Mouse (Mus musculus): ENCODE data around the gene Hbb-bs. TPM values are rescaled to one million over a fixed set of nuclear protein-coding genes. Genes with fewer than 3 reads are reported as not detected.
A peak's percentile ranks its signal among the peaks of the same experiment; 100 is the strongest.

The Hbb-bs gene
- 2,689 and 3,022 TPM in 2 replicates for polyA plus RNA-seq (2016; fragmentation: Nextera tagmentation; extraction: Ambion mirVana)

GRCm38 (mm10) chr7:103827808-103828207 is at the start of gene Hbb-bs:
Gene Hbb-bs, minus strand, starts transcription at chr7:103828096.
- Histone ChIP-seq H3K9ac (no peak within 1 kb of the TSS), H3K4me3 (no peak within 1 kb of the TSS), H3K27me3 (replicated peaks) (no peaks in the 10 kb centered on the region), H3K4me1 (replicated peaks) (no peaks in the 10 kb centered on the region), H3K9me3 (replicated peaks) (no peaks in the 10 kb centered on the region), H3K4me2 (no peak within 1 kb of the TSS), H3K27ac (ENCODE audit: poor library complexity, severe bottlenecking) (no peak within 1 kb of the TSS), H3K36me3 (no peaks in the 10 kb centered on the region)
- WGBS: 80% methylated on average over 4 of the region's 4 CpGs
- peak; percentile 90 for ATAC-seq (ENCODE audit: insufficient number of reproducible peaks, low FRiP score)

- H3K27me3 ChIP-seq (replicated peaks): no peaks in the 10 kb centered on the region
- H3K4me3 ChIP-seq: no peak overlapping the region
- no peaks in the 10 kb centered on the region for H3K9me3 ChIP-seq (replicated peaks)
- no peaks in the 10 kb centered on the region for H3K4me1 ChIP-seq (replicated peaks)
- peak; percentile 74 for ATAC-seq (ENCODE audit: insufficient number of reproducible peaks, low FRiP score)
- 44% methylated on average over 2 of the region's 2 CpGs for WGBS
- no peak overlapping the region for H3K27ac ChIP-seq (ENCODE audit: poor library complexity, severe bottlenecking)
- no peak overlapping the region for H3K9ac ChIP-seq
- no peaks in the 10 kb centered on the region for H3K36me3 ChIP-seq
- H3K4me2 ChIP-seq: no peak overlapping the region
Measured at GRCm38 (mm10) chr7:103877093-103877492, 49.2 kb upstream of the Hbb-bs start.

DNA sequence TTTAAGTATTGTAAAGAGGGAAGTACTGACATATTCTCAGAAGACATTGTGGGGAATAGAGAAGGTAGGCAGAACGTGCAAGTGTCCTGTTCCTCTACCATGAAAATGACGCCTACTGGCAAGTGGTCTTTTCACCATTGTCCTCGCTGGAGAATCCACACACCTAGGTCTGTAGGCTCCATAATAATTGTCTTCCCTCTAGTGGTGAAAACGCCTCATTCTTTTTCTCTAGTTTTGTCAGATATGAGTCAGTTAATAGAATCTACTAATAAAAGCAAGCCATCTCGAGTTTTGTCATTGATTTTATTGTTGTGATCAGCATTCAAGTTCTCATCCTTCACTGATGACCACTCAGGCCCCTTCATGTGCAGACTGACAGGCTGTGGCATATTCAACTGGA is 46.6 kb upstream of the Hbb-bs start:
- 43% methylated on average over 5 of the region's 5 CpGs for WGBS
- 0 out of 2 replicates have a peak, but pooled peaks cover 3% of the 10 kb centered on the region for H3K4me1 ChIP-seq (replicated peaks)
- H3K36me3 ChIP-seq: no peaks in the 10 kb centered on the region
- no peak for ATAC-seq (ENCODE audit: insufficient number of reproducible peaks, low FRiP score)
- no peaks in the 10 kb centered on the region for H3K27me3 ChIP-seq (replicated peaks)
- no peak overlapping the region for H3K4me3 ChIP-seq
- no peak overlapping the region for H3K4me2 ChIP-seq
- no peak overlapping the region for H3K27ac ChIP-seq (ENCODE audit: poor library complexity, severe bottlenecking)
- no peak overlapping the region for H3K9ac ChIP-seq
- H3K9me3 ChIP-seq (replicated peaks): no peaks in the 10 kb centered on the region

DNA sequence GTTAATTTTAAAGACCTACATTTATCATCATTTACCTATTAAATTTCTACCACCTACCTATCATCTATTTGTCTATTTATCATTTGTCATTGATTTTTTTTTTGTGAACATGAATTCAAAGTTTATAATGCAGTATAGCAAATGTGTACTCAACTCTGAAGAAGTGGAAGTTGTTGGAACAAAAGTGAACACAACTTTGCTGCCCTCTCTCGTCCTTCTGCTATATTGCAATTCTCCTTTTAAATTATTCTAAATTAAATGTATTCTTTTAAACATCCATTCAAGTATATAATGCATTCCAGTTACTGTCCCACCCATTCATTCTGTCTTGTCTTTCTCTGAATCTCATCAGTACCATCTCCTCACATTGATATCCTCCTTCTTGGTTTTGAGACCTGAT is 45.2 kb upstream of the Hbb-bs start:
- H3K36me3 ChIP-seq: no peaks in the 10 kb centered on the region
- ATAC-seq (ENCODE audit: insufficient number of reproducible peaks, low FRiP score): no peak
- H3K4me1 ChIP-seq (replicated peaks): 0 out of 2 replicates have a peak, but pooled peaks cover 3% of the 10 kb centered on the region
- 2% methylated on average over 1 of the region's 1 CpGs for WGBS
- H3K27ac ChIP-seq (ENCODE audit: poor library complexity, severe bottlenecking): no peak overlapping the region
- no peaks in the 10 kb centered on the region for H3K9me3 ChIP-seq (replicated peaks)
- no peak overlapping the region for H3K9ac ChIP-seq
- no peak overlapping the region for H3K4me2 ChIP-seq
- no peaks in the 10 kb centered on the region for H3K27me3 ChIP-seq (replicated peaks)
- H3K4me3 ChIP-seq: no peak overlapping the region

GRCm38 (mm10) chr7:103870667-103871066 is 42.8 kb upstream of the Hbb-bs start:
- peak overlapping the region; percentile 75 for H3K27ac ChIP-seq (ENCODE audit: poor library complexity, severe bottlenecking)
- H3K27me3 ChIP-seq (replicated peaks): no peaks in the 10 kb centered on the region
- no peak overlapping the region for H3K4me2 ChIP-seq
- no peak overlapping the region for H3K4me3 ChIP-seq
- H3K9ac ChIP-seq: no peak overlapping the region
- H3K36me3 ChIP-seq: no peaks in the 10 kb centered on the region
- H3K4me1 ChIP-seq (replicated peaks): 0 out of 2 replicates have a peak, but pooled peaks cover 3% of the 10 kb centered on the region
- no peaks in the 10 kb centered on the region for H3K9me3 ChIP-seq (replicated peaks)
- ATAC-seq (ENCODE audit: insufficient number of reproducible peaks, low FRiP score): peak; percentile 92

- H3K4me2 ChIP-seq: no peak overlapping the region
- H3K4me3 ChIP-seq: no peak overlapping the region
- H3K27ac ChIP-seq (ENCODE audit: poor library complexity, severe bottlenecking): peak overlapping the region; percentile 51; the same call in 1 of the 2 replicates
- H3K9ac ChIP-seq: no peak overlapping the region
- H3K27me3 ChIP-seq (replicated peaks): no peaks in the 10 kb centered on the region
- H3K9me3 ChIP-seq (replicated peaks): no peaks in the 10 kb centered on the region
- peak; percentile 88 for ATAC-seq (ENCODE audit: insufficient number of reproducible peaks, low FRiP score)
- H3K36me3 ChIP-seq: no peaks in the 10 kb centered on the region
- H3K4me1 ChIP-seq (replicated peaks): peaks cover 6% of the 10 kb centered on the region; the same call in 1 of the 2 replicates
Measured at GRCm38 (mm10) chr7:103865716-103866115, 37.8 kb upstream of the Hbb-bs start.

GRCm38 (mm10) chr7:103861531-103861930 is 33.6 kb upstream of the Hbb-bs start:
- ATAC-seq (ENCODE audit: insufficient number of reproducible peaks, low FRiP score): no peak
- Histone ChIP-seq H3K36me3 (no peaks in the 10 kb centered on the region), H3K9ac (no peak overlapping the region), H3K27me3 (replicated peaks) (no peaks in the 10 kb centered on the region), H3K4me3 (no peak overlapping the region), H3K9me3 (replicated peaks) (no peaks in the 10 kb centered on the region), H3K27ac (ENCODE audit: poor library complexity, severe bottlenecking) (peak overlapping the region; percentile 62), H3K4me2 (no peak overlapping the region), H3K4me1 (replicated peaks) (peaks cover 5% of the 10 kb centered on the region; the same call in 1 of the 2 replicates)
- whole genome bisulfite sequencing: 71% methylated on average over 3 of the region's 3 CpGs

- no peaks in the 10 kb centered on the region for H3K27me3 ChIP-seq (replicated peaks)
- 38% methylated on average over 1 of the region's 1 CpGs for WGBS
- H3K4me2 ChIP-seq: no peak overlapping the region
- peaks cover 5% of the 10 kb centered on the region; the same call in 1 of the 2 replicates for H3K4me1 ChIP-seq (replicated peaks)
- H3K4me3 ChIP-seq: no peak overlapping the region
- no peak overlapping the region for H3K27ac ChIP-seq (ENCODE audit: poor library complexity, severe bottlenecking)
- no peaks in the 10 kb centered on the region for H3K36me3 ChIP-seq
- H3K9ac ChIP-seq: no peak overlapping the region
- ATAC-seq (ENCODE audit: insufficient number of reproducible peaks, low FRiP score): peak; percentile 92
- no peaks in the 10 kb centered on the region for H3K9me3 ChIP-seq (replicated peaks)
Measured at GRCm38 (mm10) chr7:103860855-103861254, 33.0 kb upstream of the Hbb-bs start.

- no peak overlapping the region for H3K4me2 ChIP-seq
- no peaks in the 10 kb centered on the region for H3K27me3 ChIP-seq (replicated peaks)
- H3K36me3 ChIP-seq: no peaks in the 10 kb centered on the region
- H3K4me3 ChIP-seq: no peak overlapping the region
- no peak overlapping the region for H3K9ac ChIP-seq
- no peak overlapping the region; the same call in 1 of the 2 replicates for H3K27ac ChIP-seq (ENCODE audit: poor library complexity, severe bottlenecking)
- WGBS: 1% methylated on average over 2 of the region's 2 CpGs
- ATAC-seq (ENCODE audit: insufficient number of reproducible peaks, low FRiP score): peak; percentile 93
- H3K4me1 ChIP-seq (replicated peaks): peaks cover 5% of the 10 kb centered on the region; the same call in 1 of the 2 replicates
- H3K9me3 ChIP-seq (replicated peaks): no peaks in the 10 kb centered on the region
Measured at GRCm38 (mm10) chr7:103859076-103859475, 31.2 kb upstream of the Hbb-bs start.

DNA sequence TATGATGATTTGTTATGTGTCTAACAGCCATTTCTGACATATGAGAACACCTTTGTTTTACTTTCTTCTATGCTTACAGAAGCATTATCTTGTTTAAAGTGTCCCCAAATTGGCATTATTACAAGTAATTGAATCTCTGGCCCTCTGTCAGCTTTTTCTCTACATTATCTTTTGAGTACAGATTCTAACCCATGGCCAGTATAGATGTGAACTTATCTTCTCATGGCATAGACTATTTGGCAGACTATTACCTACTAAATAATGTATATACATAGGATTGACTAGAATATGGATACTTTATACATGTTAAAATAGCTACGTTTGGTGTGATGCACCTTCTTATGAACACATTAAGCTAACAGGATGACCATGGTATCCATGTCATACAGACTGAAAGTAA is 26.8 kb upstream of the Hbb-bs start:
- no peak overlapping the region; the same call in 1 of the 2 replicates for H3K27ac ChIP-seq (ENCODE audit: poor library complexity, severe bottlenecking)
- no peaks in the 10 kb centered on the region for H3K9me3 ChIP-seq (replicated peaks)
- H3K27me3 ChIP-seq (replicated peaks): no peaks in the 10 kb centered on the region
- H3K4me3 ChIP-seq: no peak overlapping the region
- no peak overlapping the region for H3K9ac ChIP-seq
- no peak for ATAC-seq (ENCODE audit: insufficient number of reproducible peaks, low FRiP score)
- 67% methylated on average over 1 of the region's 1 CpGs for WGBS
- H3K36me3 ChIP-seq: no peaks in the 10 kb centered on the region
- H3K4me2 ChIP-seq: no peak overlapping the region
- peaks cover 2% of the 10 kb centered on the region; the same call in 1 of the 2 replicates for H3K4me1 ChIP-seq (replicated peaks)

GRCm38 (mm10) chr7:103853090-103853489 is 25.2 kb upstream of the Hbb-bs start, which contains the start of gene Hbb-y:
Gene Hbb-y, minus strand, starts transcription at chr7:103853216.
- no peaks in the 10 kb centered on the region for H3K27me3 ChIP-seq (replicated peaks)
- ATAC-seq (ENCODE audit: insufficient number of reproducible peaks, low FRiP score): peak; percentile 86
- 0 out of 2 replicates have a peak within 1 kb of the TSS, but pooled peaks have one; percentile 23 for H3K27ac ChIP-seq (ENCODE audit: poor library complexity, severe bottlenecking)
- H3K4me2 ChIP-seq: no peak within 1 kb of the TSS
- no peaks in the 10 kb centered on the region for H3K9me3 ChIP-seq (replicated peaks)
- H3K4me3 ChIP-seq: 0 out of 2 replicates have a peak within 1 kb of the TSS, but pooled peaks have one; percentile 3
- H3K9ac ChIP-seq: no peak within 1 kb of the TSS
- H3K36me3 ChIP-seq: no peaks in the 10 kb centered on the region
- H3K4me1 ChIP-seq (replicated peaks): no peaks in the 10 kb centered on the region
- 62% methylated on average over 2 of the region's 2 CpGs for WGBS
